Mouse (Mus musculus): ENCODE data around the gene Serinc4. TPM values are rescaled to one million over a fixed set of nuclear protein-coding genes. Genes with fewer than 3 reads are reported as not detected.

Gene Serinc4
- total RNA-seq, 1 experiment, result 1.5 TPM

DNA sequence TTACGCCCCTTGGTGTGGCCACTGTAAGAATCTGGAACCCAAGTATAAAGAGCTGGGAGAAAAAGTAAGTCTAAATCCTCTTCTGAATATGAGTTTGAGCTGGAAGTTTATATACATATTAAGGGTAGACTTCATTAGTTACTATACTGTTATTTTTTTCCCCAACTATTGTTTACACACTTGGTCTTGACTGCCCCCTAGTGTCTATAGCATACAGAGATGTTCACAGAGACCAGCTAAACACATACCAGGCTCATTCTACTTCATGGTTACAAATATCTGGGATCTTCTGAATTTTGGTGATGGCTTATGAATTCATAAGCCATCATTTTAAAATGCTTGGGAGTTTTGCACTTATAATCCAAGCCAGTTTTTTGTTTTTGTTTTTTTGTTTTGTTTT, 21.7 kb downstream of the Serinc4 start:
- H3K9me3 ChIP-seq (ENCODE audit: control insufficient read depth, insufficient read depth, low read depth, low read length), result no peaks in the 10 kb centered on the region
- H3K9ac ChIP-seq (ENCODE audit: insufficient read depth, low read depth, low read length, poor library complexity, severe bottlenecking), result no peak overlapping the region
- DNase-seq (ENCODE audit: low read depth, low spot score), result no peak
- no peak overlapping the region for H3K27ac ChIP-seq (ENCODE audit: insufficient read depth, low read depth, low read length, poor library complexity, severe bottlenecking)
- H3K36me3 ChIP-seq (ENCODE audit: control insufficient read depth, insufficient read depth, low read length, poor library complexity, severe bottlenecking), result peaks cover 45% of the 10 kb centered on the region
- TF ChIP-seq MAFK (IDR thresholded peaks at IDR 0.05; ENCODE audit: insufficient read depth, low read depth, low read length) (no peak), ZNF384 (IDR thresholded peaks at IDR 0.05; ENCODE audit: low read depth, low read length) (no peak), CHD2 (IDR thresholded peaks at IDR 0.05; ENCODE audit: low read depth, low read length) (no peak), ZC3H11A (IDR thresholded peaks at IDR 0.05; ENCODE audit: borderline replicate concordance, low read depth, low read length) (no peak), HCFC1 (IDR thresholded peaks at IDR 0.05; ENCODE audit: borderline replicate concordance, insufficient read depth, low read length) (no peak)
- in situ Hi-C loops (cut with MboI; ENCODE audit: low sequenced_read_pairs in 2 of 2, unreplicated experiment in 2 of 2), result no loop called here
- H3K4me1 ChIP-seq (ENCODE audit: control insufficient read depth in 2 of 2, insufficient read depth in 2 of 2, low read length in 2 of 2, poor library complexity in 1 of 2), result no peaks in the 10 kb centered on the region
- no peak overlapping the region for H3K4me3 ChIP-seq (ENCODE audit: insufficient read depth in 1 of 2, low read depth in 1 of 2, low read length in 2 of 2, poor library complexity in 1 of 2, severe bottlenecking in 1 of 2)

DNA sequence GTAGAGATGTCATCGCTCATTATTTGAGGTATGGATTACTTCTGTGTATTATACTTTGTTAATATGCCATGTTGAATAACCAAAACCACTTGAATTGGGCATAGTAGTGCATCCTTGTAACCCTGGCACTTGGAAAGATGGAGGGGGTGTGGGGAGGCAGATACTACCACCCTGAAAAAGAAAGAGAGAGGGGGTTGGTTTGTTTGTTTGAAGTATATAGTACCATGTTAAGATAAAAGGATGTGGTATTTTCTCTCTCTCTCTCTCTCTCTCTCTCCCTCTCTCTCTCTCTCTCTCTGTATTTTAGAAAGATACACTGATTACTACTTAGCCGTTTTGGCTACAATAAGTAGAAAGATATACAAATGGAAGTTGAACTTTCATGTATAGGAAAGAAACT, 30.7 kb downstream of the Serinc4 start:
- Histone ChIP-seq H3K27ac (ENCODE audit: insufficient read depth, low read depth, low read length, poor library complexity, severe bottlenecking) (no peak overlapping the region), H3K9ac (ENCODE audit: insufficient read depth, low read depth, low read length, poor library complexity, severe bottlenecking) (no peak overlapping the region), H3K9me3 (ENCODE audit: control insufficient read depth, insufficient read depth, low read depth, low read length) (no peaks in the 10 kb centered on the region), H3K4me1 (ENCODE audit: control insufficient read depth in 2 of 2, insufficient read depth in 2 of 2, low read length in 2 of 2, poor library complexity in 1 of 2) (no peaks in the 10 kb centered on the region), H3K4me3 (ENCODE audit: insufficient read depth in 1 of 2, low read depth in 1 of 2, low read length in 2 of 2, poor library complexity in 1 of 2, severe bottlenecking in 1 of 2) (no peak overlapping the region), H3K36me3 (ENCODE audit: control insufficient read depth, insufficient read depth, low read length, poor library complexity, severe bottlenecking) (peaks cover 24% of the 10 kb centered on the region)
- in situ Hi-C loops (cut with MboI; ENCODE audit: low sequenced_read_pairs in 2 of 2, unreplicated experiment in 2 of 2), result no loop called here
- no peak for TF ChIP-seq CHD2 (IDR thresholded peaks at IDR 0.05; ENCODE audit: low read depth, low read length)
- TF ChIP-seq MAFK (IDR thresholded peaks at IDR 0.05; ENCODE audit: insufficient read depth, low read depth, low read length), result no peak
- no peak for TF ChIP-seq HCFC1 (IDR thresholded peaks at IDR 0.05; ENCODE audit: borderline replicate concordance, insufficient read depth, low read length)
- TF ChIP-seq ZC3H11A (IDR thresholded peaks at IDR 0.05; ENCODE audit: borderline replicate concordance, low read depth, low read length), result no peak
- no peak for TF ChIP-seq ZNF384 (IDR thresholded peaks at IDR 0.05; ENCODE audit: low read depth, low read length)
- no peak for DNase-seq (ENCODE audit: low read depth, low spot score)

DNA sequence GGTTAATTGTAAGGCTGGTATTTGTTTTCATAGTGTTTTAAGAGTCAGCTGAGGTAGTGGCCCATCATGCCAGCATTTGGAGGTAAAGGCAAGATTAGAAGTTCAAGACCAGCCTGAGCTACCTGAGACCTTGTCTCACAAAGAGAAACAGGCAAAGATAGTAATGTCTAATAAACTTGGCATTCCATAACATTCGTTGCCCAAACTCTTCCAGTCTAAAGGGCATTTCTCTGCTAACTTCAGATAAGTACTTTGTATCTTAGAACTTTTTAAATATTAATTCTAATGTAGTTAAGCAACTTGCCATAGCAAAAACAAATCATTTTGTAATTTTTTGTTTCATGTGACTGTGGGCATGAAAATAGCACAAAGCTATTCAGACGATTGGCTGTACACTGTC, 33.4 kb downstream of the Serinc4 start:
- no peak for DNase-seq (ENCODE audit: low read depth, low spot score)
- H3K9ac ChIP-seq (ENCODE audit: insufficient read depth, low read depth, low read length, poor library complexity, severe bottlenecking), result no peak overlapping the region
- no peaks in the 10 kb centered on the region for H3K9me3 ChIP-seq (ENCODE audit: control insufficient read depth, insufficient read depth, low read depth, low read length)
- no peaks in the 10 kb centered on the region for H3K4me1 ChIP-seq (ENCODE audit: control insufficient read depth in 2 of 2, insufficient read depth in 2 of 2, low read length in 2 of 2, poor library complexity in 1 of 2)
- no peak for TF ChIP-seq ZNF384 (IDR thresholded peaks at IDR 0.05; ENCODE audit: low read depth, low read length)
- no peak for TF ChIP-seq CHD2 (IDR thresholded peaks at IDR 0.05; ENCODE audit: low read depth, low read length)
- TF ChIP-seq MAFK (IDR thresholded peaks at IDR 0.05; ENCODE audit: insufficient read depth, low read depth, low read length), result no peak
- no peak for TF ChIP-seq ZC3H11A (IDR thresholded peaks at IDR 0.05; ENCODE audit: borderline replicate concordance, low read depth, low read length)
- no peak for TF ChIP-seq HCFC1 (IDR thresholded peaks at IDR 0.05; ENCODE audit: borderline replicate concordance, insufficient read depth, low read length)
- H3K4me3 ChIP-seq (ENCODE audit: insufficient read depth in 1 of 2, low read depth in 1 of 2, low read length in 2 of 2, poor library complexity in 1 of 2, severe bottlenecking in 1 of 2), result no peak overlapping the region
- peaks cover 21% of the 10 kb centered on the region for H3K36me3 ChIP-seq (ENCODE audit: control insufficient read depth, insufficient read depth, low read length, poor library complexity, severe bottlenecking)
- H3K27ac ChIP-seq (ENCODE audit: insufficient read depth, low read depth, low read length, poor library complexity, severe bottlenecking), result no peak overlapping the region
- in situ Hi-C loops (cut with MboI; ENCODE audit: low sequenced_read_pairs in 2 of 2, unreplicated experiment in 2 of 2), result no loop called here

DNA sequence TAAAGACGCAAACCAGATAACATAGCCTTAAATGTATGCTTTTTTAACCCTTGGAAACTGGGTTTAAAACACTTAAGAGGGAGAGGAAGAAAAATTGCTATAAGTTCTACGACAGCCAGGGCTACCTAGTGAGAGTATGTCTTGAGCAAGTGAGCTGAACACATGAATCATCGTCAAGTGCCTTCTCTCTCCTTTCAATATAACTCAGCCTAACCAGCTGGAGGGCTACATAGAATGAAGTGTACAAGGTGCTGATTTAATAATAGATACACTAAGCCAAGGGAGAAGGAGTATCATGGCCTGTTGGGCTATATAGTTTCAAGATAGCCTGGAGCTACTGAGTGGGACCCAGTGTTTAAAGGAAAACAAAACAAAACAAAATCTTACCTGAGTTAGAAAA, 38.1 kb downstream of the Serinc4 start:
- Histone ChIP-seq H3K36me3 (ENCODE audit: control insufficient read depth, insufficient read depth, low read length, poor library complexity, severe bottlenecking) (peaks cover 14% of the 10 kb centered on the region), H3K9me3 (ENCODE audit: control insufficient read depth, insufficient read depth, low read depth, low read length) (no peaks in the 10 kb centered on the region), H3K27ac (ENCODE audit: insufficient read depth, low read depth, low read length, poor library complexity, severe bottlenecking) (no peak overlapping the region), H3K4me3 (ENCODE audit: insufficient read depth in 1 of 2, low read depth in 1 of 2, low read length in 2 of 2, poor library complexity in 1 of 2, severe bottlenecking in 1 of 2) (no peak overlapping the region), H3K9ac (ENCODE audit: insufficient read depth, low read depth, low read length, poor library complexity, severe bottlenecking) (no peak overlapping the region), H3K4me1 (ENCODE audit: control insufficient read depth in 2 of 2, insufficient read depth in 2 of 2, low read length in 2 of 2, poor library complexity in 1 of 2) (peaks cover 3 to 6% of the 10 kb centered on the region in 2 experiments; a peak in 3 of 4 replicates)
- no peak for DNase-seq (ENCODE audit: low read depth, low spot score)
- TF ChIP-seq MAFK (IDR thresholded peaks at IDR 0.05; ENCODE audit: insufficient read depth, low read depth, low read length) (no peak), HCFC1 (IDR thresholded peaks at IDR 0.05; ENCODE audit: borderline replicate concordance, insufficient read depth, low read length) (no peak), ZC3H11A (IDR thresholded peaks at IDR 0.05; ENCODE audit: borderline replicate concordance, low read depth, low read length) (no peak), ZNF384 (IDR thresholded peaks at IDR 0.05; ENCODE audit: low read depth, low read length) (no peak), CHD2 (IDR thresholded peaks at IDR 0.05; ENCODE audit: low read depth, low read length) (no peak)
- in situ Hi-C loops (cut with MboI; ENCODE audit: low sequenced_read_pairs in 2 of 2, unreplicated experiment in 2 of 2), result no loop called here

DNA sequence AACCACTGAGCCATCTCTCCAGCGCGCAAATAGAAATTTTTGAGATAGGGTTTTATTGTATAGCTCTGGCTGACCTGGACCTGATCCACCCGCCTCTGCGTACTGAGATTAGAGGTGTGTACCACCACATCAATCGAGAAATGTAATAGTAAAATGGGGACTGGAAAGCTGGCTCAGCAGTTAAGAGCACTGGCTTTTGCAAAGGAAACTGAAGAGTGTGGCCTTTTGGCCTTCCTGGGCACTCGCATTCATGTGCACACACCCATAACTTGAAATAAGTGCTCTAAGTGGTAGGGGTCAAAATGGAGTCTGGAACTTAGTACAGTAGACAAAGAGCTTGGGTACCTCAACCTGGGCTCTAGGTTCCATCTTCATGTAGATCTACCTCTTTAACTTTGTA, 40.2 kb downstream of the Serinc4 start:
- Histone ChIP-seq H3K27ac (ENCODE audit: insufficient read depth, low read depth, low read length, poor library complexity, severe bottlenecking) (no peak overlapping the region), H3K4me1 (ENCODE audit: control insufficient read depth in 2 of 2, insufficient read depth in 2 of 2, low read length in 2 of 2, poor library complexity in 1 of 2) (peaks cover 3 to 6% of the 10 kb centered on the region in 2 experiments; a peak in 3 of 4 replicates), H3K9me3 (ENCODE audit: control insufficient read depth, insufficient read depth, low read depth, low read length) (no peaks in the 10 kb centered on the region), H3K36me3 (ENCODE audit: control insufficient read depth, insufficient read depth, low read length, poor library complexity, severe bottlenecking) (peaks cover 8% of the 10 kb centered on the region), H3K9ac (ENCODE audit: insufficient read depth, low read depth, low read length, poor library complexity, severe bottlenecking) (no peak overlapping the region), H3K4me3 (ENCODE audit: insufficient read depth in 1 of 2, low read depth in 1 of 2, low read length in 2 of 2, poor library complexity in 1 of 2, severe bottlenecking in 1 of 2) (no peak overlapping the region)
- in situ Hi-C loops (cut with MboI; ENCODE audit: low sequenced_read_pairs in 2 of 2, unreplicated experiment in 2 of 2), result no loop called here
- no peak for TF ChIP-seq MAFK (IDR thresholded peaks at IDR 0.05; ENCODE audit: insufficient read depth, low read depth, low read length)
- TF ChIP-seq ZNF384 (IDR thresholded peaks at IDR 0.05; ENCODE audit: low read depth, low read length), result no peak
- TF ChIP-seq CHD2 (IDR thresholded peaks at IDR 0.05; ENCODE audit: low read depth, low read length), result no peak
- no peak for TF ChIP-seq ZC3H11A (IDR thresholded peaks at IDR 0.05; ENCODE audit: borderline replicate concordance, low read depth, low read length)
- TF ChIP-seq HCFC1 (IDR thresholded peaks at IDR 0.05; ENCODE audit: borderline replicate concordance, insufficient read depth, low read length), result no peak
- DNase-seq (ENCODE audit: low read depth, low spot score), result no peak

Data from ES-E14 (cell line).